Mouse (Mus musculus): ENCODE measurements at regions not wholly inside any gene's neighbourhood (a gene's known extent, or its start where the extent isn't known, plus 50 kb on each side); places are given as distances from the start of the nearest gene placed in this dataset.
A peak's percentile ranks its signal among the peaks of the same experiment; 100 is the strongest.

- DNase-seq, result no peak
These were observed 334.3 kb upstream of the Ddhd1 start for GRCm38 (mm10) chr14:45992041-45992869.

- DNase-seq, result no peak
These were observed 334.9 kb upstream of the Ddhd1 start for GRCm38 (mm10) chr14:45992870-45993135.

GRCm38 (mm10) chr14:45993669-45994068 lies 335.7 kb upstream of the Ddhd1 start:
- DNase-seq, result peak; percentile 9

GRCm38 (mm10) chr14:45996760-45997159 lies 338.8 kb upstream of the Ddhd1 start:
- no peak for DNase-seq

GRCm38 (mm10) chr14:46004078-46004477 lies 346.1 kb upstream of the Ddhd1 start:
- DNase-seq, result no peak

GRCm38 (mm10) chr14:46005307-46005706 lies 347.4 kb upstream of the Ddhd1 start:
- no peak for DNase-seq

GRCm38 (mm10) chr14:46013232-46013631 lies 355.3 kb upstream of the Ddhd1 start:
- DNase-seq, result no peak

GRCm38 (mm10) chr14:46014090-46014489 lies 356.1 kb upstream of the Ddhd1 start:
- no peak for DNase-seq

- DNase-seq, result no peak
These were observed 357.9 kb upstream of the Ddhd1 start for GRCm38 (mm10) chr14:46015682-46016400.

- no peak for DNase-seq
These were observed 358.8 kb upstream of the Ddhd1 start for GRCm38 (mm10) chr14:46016701-46017106.

GRCm38 (mm10) chr14:46017286-46017685 lies 359.3 kb upstream of the Ddhd1 start:
- no peak for DNase-seq

GRCm38 (mm10) chr14:46017976-46018375 lies 360.0 kb upstream of the Ddhd1 start:
- no peak for DNase-seq

GRCm38 (mm10) chr14:46019240-46020025 lies 359.8 kb upstream of the Gm15217 start:
- DNase-seq, result no peak

- DNase-seq, result no peak
These were observed 344.9 kb upstream of the Gm15217 start for GRCm38 (mm10) chr14:46034301-46034700.

GRCm38 (mm10) chr14:46060622-46061381 lies 318.4 kb upstream of the Gm15217 start:
- DNase-seq, result no peak

- no peak for DNase-seq
These were observed 312.0 kb upstream of the Gm15217 start for GRCm38 (mm10) chr14:46067102-46067801.

GRCm38 (mm10) chr14:46071244-46071643 lies 308.0 kb upstream of the Gm15217 start:
- DNase-seq, result no peak

- DNase-seq, result no peak
These were observed 302.5 kb upstream of the Gm15217 start for GRCm38 (mm10) chr14:46076738-46077137.

GRCm38 (mm10) chr14:46077406-46078131 lies 301.6 kb upstream of the Gm15217 start:
- no peak for DNase-seq

GRCm38 (mm10) chr14:46082646-46083045 lies 296.6 kb upstream of the Gm15217 start:
- DNase-seq, result no peak

- no peak for DNase-seq
These were observed 290.1 kb upstream of the Gm15217 start for GRCm38 (mm10) chr14:46088968-46089691.
